Mouse (Mus musculus): ENCODE measurements around the gene Fggy.

The Fggy gene

GRCm38 (mm10) chr4:95557333-95557956 lies at the start of gene Fggy:
Gene Fggy, plus strand, starts transcription at chr4:95557507.
- DNase-seq = peak; percentile 95 to 97

DNA sequence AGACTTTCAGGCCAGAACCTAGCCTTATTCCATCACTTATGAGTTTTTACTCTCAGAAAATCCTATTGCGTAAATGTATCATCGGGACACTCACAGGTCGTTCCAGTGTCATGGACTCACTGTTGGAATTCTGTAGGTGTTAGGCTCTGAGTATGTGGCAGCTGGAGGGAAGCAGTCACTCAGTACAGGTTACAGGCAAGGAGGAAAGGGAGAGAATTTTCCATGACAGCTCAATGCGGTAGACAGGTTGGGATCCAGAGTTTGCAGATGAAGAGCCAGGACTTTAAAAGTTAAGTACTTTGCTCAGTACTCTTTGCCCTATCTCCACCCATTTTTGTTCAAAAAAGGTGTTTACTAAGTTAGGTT lies 49.4 kb upstream of the Fggy start:
- DNase-seq = no peak

DNA sequence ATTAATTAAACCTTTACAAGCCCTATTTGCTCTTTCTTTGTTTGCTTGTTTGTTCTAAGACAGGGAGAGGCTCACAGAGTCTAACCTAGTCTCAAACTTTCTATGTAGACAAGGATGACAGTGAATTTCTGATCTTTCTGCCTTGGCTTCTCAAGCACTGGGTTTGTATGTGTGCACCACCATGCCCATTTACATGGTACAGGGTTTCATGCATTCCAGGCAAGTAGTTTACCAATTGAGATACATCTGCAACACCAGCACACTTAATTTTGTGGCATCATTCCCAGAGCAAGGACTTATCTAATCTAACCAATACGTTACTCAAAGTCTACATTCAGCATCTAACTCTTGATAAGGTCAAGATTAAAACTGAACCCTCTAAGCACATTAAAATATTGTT lies 38.9 kb upstream of the Fggy start:
- no peak for DNase-seq

- no peak for DNase-seq
These were observed 37.2 kb upstream of the Fggy start for GRCm38 (mm10) chr4:95519975-95520642.

- DNase-seq = no peak
These were observed 36.7 kb upstream of the Fggy start for GRCm38 (mm10) chr4:95520643-95521032.

DNA sequence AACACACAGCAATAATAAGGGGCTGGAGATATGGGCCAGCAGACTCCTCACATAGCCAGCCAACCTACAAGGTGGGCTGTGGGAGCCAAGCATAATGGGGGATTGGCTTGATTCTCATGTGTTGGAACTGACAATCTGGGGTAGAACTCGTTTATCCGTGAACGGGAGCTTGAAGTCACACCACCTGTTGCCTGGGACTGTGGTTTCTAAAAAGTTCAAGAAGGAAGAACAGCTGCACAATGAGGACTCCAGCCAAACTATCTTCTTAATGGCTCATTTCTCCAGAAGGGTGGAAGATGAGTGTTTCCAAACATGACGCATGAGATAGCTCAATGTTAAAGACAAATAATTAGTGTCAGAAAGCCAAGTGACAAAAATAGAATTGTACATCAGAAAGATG lies 30.7 kb upstream of the Fggy start:
- no peak for DNase-seq

GRCm38 (mm10) chr4:95530757-95531156 lies 26.6 kb upstream of the Fggy start:
- DNase-seq = peak; percentile 4 to 7

GRCm38 (mm10) chr4:95533946-95534345 lies 23.4 kb upstream of the Fggy start:
- DNase-seq = no peak

- DNase-seq = no peak
These were observed 15.8 kb upstream of the Fggy start for GRCm38 (mm10) chr4:95541382-95542038.

DNA sequence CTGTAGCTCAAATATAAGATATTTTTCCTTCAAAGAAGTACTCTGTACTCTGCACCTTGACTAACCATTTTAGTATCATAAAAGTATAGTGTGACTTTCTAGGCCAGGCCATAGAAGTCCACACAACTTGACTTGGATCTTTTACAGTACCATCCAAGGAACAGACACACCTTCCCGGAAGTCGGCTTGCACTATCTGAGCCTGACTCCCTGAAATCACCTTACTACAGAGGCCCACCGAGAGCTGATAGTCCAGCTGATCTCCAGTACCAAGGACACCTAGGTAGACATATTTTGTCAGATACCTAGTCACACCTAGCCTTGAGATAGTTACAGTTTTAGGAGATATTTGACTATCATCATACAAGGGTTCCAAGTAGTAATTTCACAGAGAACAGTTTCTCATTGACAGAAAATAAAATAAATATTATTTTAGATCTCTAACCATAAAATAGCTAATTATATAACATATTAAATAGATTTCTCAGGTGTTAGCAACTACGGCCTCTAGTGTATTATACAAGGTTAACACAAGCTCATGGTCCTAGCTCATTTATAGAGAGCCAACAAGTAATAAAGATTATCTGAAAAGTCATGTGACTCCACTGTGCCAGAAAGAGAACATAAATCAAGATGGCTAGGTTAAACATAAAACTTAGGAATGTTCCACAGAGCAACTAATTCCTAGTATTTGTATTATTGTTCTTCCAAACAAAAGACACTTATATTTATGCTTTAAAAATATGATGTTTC lies 15.1 kb upstream of the Fggy start:
- no peak for DNase-seq

- DNase-seq = no peak
These were observed 13.8 kb upstream of the Fggy start for GRCm38 (mm10) chr4:95543529-95543928.

DNA sequence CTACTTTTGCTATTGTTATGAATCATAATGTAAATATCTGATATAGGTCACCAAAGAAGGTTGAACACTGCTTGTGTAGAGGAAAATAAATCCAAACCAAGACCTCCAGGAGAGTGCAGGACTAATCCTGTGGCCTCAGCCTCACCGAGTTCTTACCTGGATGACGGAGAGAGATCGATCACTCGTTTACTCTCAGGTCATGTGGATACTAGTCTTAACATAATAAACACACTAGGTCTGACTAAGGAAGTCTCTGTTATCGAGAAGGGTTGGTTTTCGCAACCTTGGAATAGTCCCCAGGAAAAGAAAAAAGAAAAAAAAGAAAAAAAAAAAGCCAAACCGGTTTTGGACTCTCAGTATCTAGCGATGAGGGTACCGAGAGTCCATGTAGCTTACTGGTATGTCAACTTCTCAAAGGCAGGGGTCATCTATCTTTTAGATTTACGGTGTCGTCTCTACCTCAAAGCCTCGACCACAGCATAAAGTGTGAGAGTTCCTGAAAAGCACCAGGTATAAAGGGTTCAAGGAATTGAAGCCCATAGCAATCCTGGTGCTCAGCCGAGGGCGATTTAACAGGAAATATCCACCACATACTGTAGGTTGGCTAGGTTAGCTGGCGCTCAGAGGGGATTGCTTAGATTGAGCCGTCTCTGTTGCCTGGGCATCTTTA lies 509 bp upstream of the Fggy start:
- DNase-seq = no peak

- no peak for DNase-seq
These were observed 1.1 kb downstream of the Fggy start for GRCm38 (mm10) chr4:95558271-95558888.

GRCm38 (mm10) chr4:95571621-95572020 lies 14.3 kb downstream of the Fggy start:
- DNase-seq = no peak

DNA sequence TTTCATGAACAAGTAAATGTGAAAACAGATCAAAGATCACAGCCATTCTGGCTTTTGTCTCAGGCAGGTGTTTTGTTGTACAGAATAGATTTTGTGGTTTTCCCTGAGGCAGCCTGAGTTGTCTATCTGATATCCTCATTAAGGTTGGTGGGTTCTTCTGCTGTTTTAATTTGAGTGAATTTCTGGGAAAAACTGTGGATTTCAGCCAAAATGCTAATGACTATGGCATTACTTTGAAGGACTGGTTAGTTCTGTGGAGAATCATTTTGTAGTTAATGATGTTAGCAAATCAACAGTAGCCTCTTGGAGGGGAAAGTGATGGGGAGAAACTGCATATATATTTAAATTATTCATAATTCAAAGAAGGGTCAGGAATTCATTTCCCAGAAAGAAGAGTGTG lies 16.4 kb downstream of the Fggy start:
- DNase-seq = no peak

GRCm38 (mm10) chr4:95575411-95575911 lies 18.2 kb downstream of the Fggy start:
- no peak for DNase-seq

GRCm38 (mm10) chr4:95579183-95579582 lies 21.9 kb downstream of the Fggy start:
- no peak for DNase-seq

- DNase-seq = no peak
These were observed 26.9 kb downstream of the Fggy start for GRCm38 (mm10) chr4:95584107-95584762.

GRCm38 (mm10) chr4:95586274-95587001 lies 29.1 kb downstream of the Fggy start:
- DNase-seq = no peak

DNA sequence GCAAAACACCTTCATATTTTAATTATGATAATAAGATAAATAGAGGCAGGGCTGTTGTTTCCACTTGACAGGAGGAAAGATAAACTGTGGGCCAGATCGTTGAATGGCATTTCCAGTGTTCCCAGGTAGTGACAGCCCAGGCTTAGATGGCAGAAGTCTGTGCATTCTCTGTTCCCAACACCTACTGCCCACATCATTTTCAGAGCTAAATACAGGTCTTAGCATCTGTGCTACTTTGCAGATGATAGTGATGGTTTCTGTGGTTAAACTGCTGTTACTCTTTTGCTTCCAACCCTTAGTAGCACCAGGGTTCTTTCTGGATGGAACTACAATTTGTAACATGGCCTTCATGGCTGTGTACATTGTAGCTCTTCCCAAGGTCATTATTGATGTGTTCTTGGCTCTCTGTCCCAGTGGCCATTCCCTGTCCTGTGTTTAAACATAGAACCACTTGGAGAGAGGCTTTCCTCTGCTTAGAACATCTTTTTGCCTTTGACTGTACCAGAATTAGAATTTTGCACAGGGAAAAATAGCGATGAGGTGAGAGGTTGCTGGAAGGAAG lies 31.5 kb downstream of the Fggy start:
- no peak for DNase-seq

- DNase-seq = no peak
These were observed 33.6 kb downstream of the Fggy start for GRCm38 (mm10) chr4:95590878-95591277.

Measured in B cell, adult 2 months (primary cell).